Mouse (Mus musculus) G1E (cell line): Measurements from ENCODE around the gene Naaa. TPM values are rescaled to one million over a fixed set of nuclear protein-coding genes. Genes with fewer than 3 reads are reported as not detected.
A peak's percentile ranks its signal among the peaks of the same experiment; 100 is the strongest.

Source experiments
- ATAC-seq: 2 replicates; pipeline ENCODE4 v1.8.0; 2016; ENCODE audit warnings: mild to moderate bottlenecking; ENCODE audit not compliant: insufficient number of reproducible peaks, poor library complexity, low FRiP score, severe bottlenecking; ENCODE audit errors: extremely low read depth
- DNase-seq: peaks from one replicate; pipeline ENCODE4 v3.0.0; 2012; ENCODE audit warnings: low spot score
- H3K27me3 ChIP-seq: 2 replicates; pipeline ENCODE4 v1.6.1; 2012; ENCODE audit warnings: mild to moderate bottlenecking, low read length, inconsistent platforms; ENCODE audit not compliant: insufficient read depth
- H3K36me3 ChIP-seq: replicated peaks from 2 replicates; pipeline ENCODE3; 2012; ENCODE audit warnings: mild to moderate bottlenecking, inconsistent platforms
- H3K4me1 ChIP-seq: 2 replicates; pipeline ENCODE4 v1.6.1; 2012; ENCODE audit warnings: low read depth, low read length, inconsistent platforms, mixed read lengths; ENCODE audit not compliant: insufficient read depth
- H3K4me3 ChIP-seq: 2 replicates; pipeline ENCODE4 v1.5.1; 2012; ENCODE audit warnings: low read depth, mild to moderate bottlenecking, inconsistent platforms, low read length, moderate library complexity, mixed read lengths
- H3K9me3 ChIP-seq: replicated peaks from 2 replicates; pipeline ENCODE4 v1.6.1; 2012; ENCODE audit warnings: inconsistent platforms
- CTCF ChIP-seq: IDR thresholded peaks from 2 replicates; pipeline ENCODE4 v1.5.1; 2012; ENCODE audit warnings: low read depth, low read length, inconsistent platforms, mixed read lengths
- GATA1 ChIP-seq: IDR thresholded peaks from 2 replicates; pipeline ENCODE4 v1.6.1; 2012; ENCODE audit warnings: borderline replicate concordance, low read length, inconsistent platforms, mixed read lengths
- GATA2 ChIP-seq: IDR thresholded peaks from 2 replicates; pipeline ENCODE4 v1.6.1; 2012; ENCODE audit warnings: low read depth, low read length, inconsistent platforms, borderline replicate concordance
- POLR2AphosphoS5 ChIP-seq: IDR thresholded peaks from 2 replicates; pipeline ENCODE4 v1.6.1; 2012; ENCODE audit warnings: low read depth, low read length, inconsistent platforms; ENCODE audit not compliant: insufficient replicate concordance
- TAL1 ChIP-seq: conservative IDR thresholded peaks from 2 replicates; pipeline ENCODE4 v1.6.1; 2012; ENCODE audit warnings: low read depth, low read length, inconsistent platforms, mixed read lengths
- polyA plus RNA-seq: library from polyadenylated mRNA; stranded (reverse); fragments of >175 nt; gene quantifications from 2 replicates; pipeline ENCODE4 v1.2.3, GENCODE M21; 2012
- total RNA-seq, 2 experiments: library from RNA; stranded (forward) in 1 of 2; stranded (reverse) in 1 of 2; fragments of 200-1000 nt in 1 of 2; fragments of >200 nt in 1 of 2; fragmentation: Nextera tagmentation in 1 of 2; gene quantifications; 2 replicates each; pipeline ENCODE4 v1.2.3; 2014 to 2017

Gene Naaa
- total and polyA plus RNA-seq, 3 experiments, result 6.9 to 22.4 (median 15.1) TPM

DNA sequence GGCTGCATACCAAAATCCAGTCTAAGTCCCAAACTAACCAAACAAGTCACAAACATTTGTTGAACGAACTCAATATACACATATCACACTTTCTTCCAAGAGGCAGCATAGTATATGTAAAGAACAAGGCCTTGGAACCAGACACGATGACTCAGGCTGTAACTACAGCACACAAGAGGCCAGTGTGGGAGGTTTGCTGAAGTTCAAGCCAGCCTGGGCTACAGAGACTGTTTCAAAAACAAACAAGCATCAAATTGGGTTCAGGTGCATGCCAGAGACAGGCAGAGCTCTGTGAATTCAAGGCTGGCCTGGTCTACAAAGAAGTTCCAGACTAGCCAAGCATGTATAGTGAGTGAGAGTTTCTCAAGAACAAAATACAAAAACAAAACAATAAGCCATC, 16.6 kb upstream of the Naaa start:
- Histone ChIP-seq H3K36me3 (peaks cover 97% of the 10 kb centered on the region), H3K9me3 (no peaks in the 10 kb centered on the region), H3K4me1 (peaks cover 9% of the 10 kb centered on the region), H3K4me3 (no peak overlapping the region), H3K27me3 (no peaks in the 10 kb centered on the region)
- no peak for DNase-seq
- ATAC-seq, result no peak
- TF ChIP-seq CTCF, result no peak
- no peak for TF ChIP-seq POLR2AphosphoS5
- no peak for TF ChIP-seq GATA2
- TF ChIP-seq TAL1, result no peak
- no peak for TF ChIP-seq GATA1

DNA sequence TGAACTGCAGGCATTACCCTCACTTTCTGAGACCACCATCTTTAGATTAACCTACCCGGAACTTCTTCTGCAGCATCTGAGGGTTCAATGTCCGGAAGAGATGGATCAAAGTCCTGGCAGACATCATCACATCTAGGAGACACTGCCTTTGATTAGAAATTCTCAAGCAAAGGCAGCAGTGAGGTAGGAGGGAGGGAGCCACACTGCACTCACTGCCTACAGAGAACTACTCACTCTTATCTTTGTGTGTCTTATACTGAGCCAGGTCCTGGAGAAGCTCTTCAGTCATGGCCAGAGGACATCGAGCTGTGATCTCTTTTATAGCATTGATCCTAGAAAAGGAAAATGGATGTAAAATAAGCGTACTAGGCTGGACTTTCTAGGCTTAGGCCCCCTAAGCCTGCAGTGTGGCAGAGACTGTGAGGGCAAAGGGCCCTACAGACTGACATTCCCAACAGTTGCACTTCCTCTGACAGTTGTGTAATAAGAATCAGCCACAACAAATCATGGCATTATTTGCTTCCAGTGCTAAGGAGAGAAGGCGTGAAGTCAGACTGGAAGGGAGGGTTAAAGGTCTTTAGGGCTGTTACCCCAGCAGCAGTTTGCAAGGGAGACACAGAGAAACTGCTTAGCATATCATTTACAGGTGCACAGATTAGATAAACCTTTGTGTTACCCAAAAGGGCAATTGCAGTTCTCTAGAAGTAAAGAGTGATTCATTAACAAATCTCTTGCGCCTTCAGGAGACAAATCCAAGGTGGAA, 13.9 kb upstream of the Naaa start:
- Histone ChIP-seq H3K27me3 (no peaks in the 10 kb centered on the region), H3K36me3 (peaks cover 96% of the 10 kb centered on the region), H3K4me1 (peaks cover 24% of the 10 kb centered on the region), H3K9me3 (no peaks in the 10 kb centered on the region), H3K4me3 (no peak overlapping the region)
- DNase-seq, result no peak
- TF ChIP-seq POLR2AphosphoS5 (no peak), GATA1 (no peak)
- no peak for ATAC-seq

GRCm38 (mm10) chr5:92287840-92288239, 9.9 kb upstream of the Naaa start:
- DNase-seq (no peak), ATAC-seq (peak; percentile 77)
- no peaks in the 10 kb centered on the region for H3K27me3 ChIP-seq
- H3K9me3 ChIP-seq, result no peaks in the 10 kb centered on the region
- TF ChIP-seq GATA2, result no peak
- TF ChIP-seq TAL1, result peak; percentile 28; the same call in 1 of the 2 replicates
- peak overlapping the region; percentile 7; the same call in 1 of the 2 replicates for H3K4me3 ChIP-seq
- H3K36me3 ChIP-seq, result peaks cover 90% of the 10 kb centered on the region
- H3K4me1 ChIP-seq, result peaks cover 52% of the 10 kb centered on the region

DNA sequence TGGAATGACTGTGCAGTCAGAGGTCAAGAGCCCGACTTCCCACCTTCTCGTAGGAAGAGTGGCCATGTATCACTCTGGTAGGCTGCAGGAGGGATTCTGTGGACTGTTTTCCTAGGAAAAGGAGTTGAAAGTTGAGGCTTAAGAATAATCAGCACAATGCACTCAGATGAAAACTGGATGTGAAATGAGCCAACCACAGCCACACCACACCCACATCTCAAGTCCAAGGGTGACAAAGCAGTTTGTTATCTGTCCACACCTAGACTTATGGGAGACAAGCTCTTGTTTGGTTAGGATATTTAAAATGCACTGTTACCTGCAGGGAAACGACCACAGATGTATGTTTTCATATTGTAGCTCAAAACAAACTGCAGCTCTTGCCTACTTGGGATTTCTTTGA, 5.1 kb upstream of the Naaa start:
- TF ChIP-seq GATA2 (no peak), TAL1 (peak; percentile 33; the same call in 1 of the 2 replicates)
- Histone ChIP-seq H3K36me3 (peaks cover 57% of the 10 kb centered on the region), H3K4me1 (peaks cover 69% of the 10 kb centered on the region), H3K9me3 (no peaks in the 10 kb centered on the region), H3K4me3 (peak overlapping the region; percentile 41; the same call in 1 of the 2 replicates), H3K27me3 (no peaks in the 10 kb centered on the region)
- DNase-seq, result peak; percentile 59
- ATAC-seq, result peak; percentile 62

DNA sequence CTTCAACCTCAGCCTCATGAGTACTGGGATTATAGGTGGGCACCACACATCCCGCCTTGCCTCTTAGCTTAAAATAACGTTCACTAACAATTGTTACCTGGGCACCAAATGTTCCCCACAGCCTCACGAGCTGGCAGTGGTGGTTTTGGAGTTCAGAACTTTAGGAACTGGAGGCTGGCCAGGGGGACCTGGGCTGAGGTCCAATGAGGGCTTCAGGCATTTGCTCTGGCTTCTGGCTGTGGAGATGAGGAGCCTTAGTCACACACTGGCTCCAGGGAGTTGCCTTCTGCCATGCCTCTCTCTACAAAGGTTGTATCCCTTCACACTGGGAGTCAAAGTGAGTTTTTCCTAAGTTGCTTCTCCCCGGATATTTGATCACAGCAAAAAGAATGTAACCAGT, 4.6 kb upstream of the Naaa start:
- DNase-seq (no peak), ATAC-seq (no peak)
- TF ChIP-seq GATA2 (no peak), TAL1 (no peak), CTCF (no peak), GATA1 (no peak), POLR2AphosphoS5 (no peak)
- peak overlapping the region; percentile 41; the same call in 1 of the 2 replicates for H3K4me3 ChIP-seq
- H3K4me1 ChIP-seq, result peaks cover 70% of the 10 kb centered on the region
- no peaks in the 10 kb centered on the region for H3K9me3 ChIP-seq
- H3K27me3 ChIP-seq, result no peaks in the 10 kb centered on the region
- peaks cover 52% of the 10 kb centered on the region for H3K36me3 ChIP-seq

- peak overlapping the region; percentile 88; the same call in 1 of the 2 replicates for H3K4me3 ChIP-seq
- H3K4me1 ChIP-seq, result peaks cover 60% of the 10 kb centered on the region
- DNase-seq (peak; percentile 73), ATAC-seq (peak; percentile 50)
- H3K36me3 ChIP-seq, result peaks cover 40% of the 10 kb centered on the region
- no peaks in the 10 kb centered on the region for H3K27me3 ChIP-seq
- H3K9me3 ChIP-seq, result no peaks in the 10 kb centered on the region
- TF ChIP-seq TAL1 (no peak), GATA1 (no peak), POLR2AphosphoS5 (no peak), GATA2 (no peak), CTCF (no peak)
These were observed 1.1 kb upstream of the Naaa start for GRCm38 (mm10) chr5:92278942-92279537.

- H3K36me3 ChIP-seq, result peaks cover 48% of the 10 kb centered on the region
- TF ChIP-seq TAL1 (no peak), GATA1 (no peak)
- H3K4me1 ChIP-seq, result peaks cover 10% of the 10 kb centered on the region
- no peak for DNase-seq
- H3K27me3 ChIP-seq, result no peaks in the 10 kb centered on the region
- H3K9me3 ChIP-seq, result no peaks in the 10 kb centered on the region
- no peak for ATAC-seq
- H3K4me3 ChIP-seq, result no peak overlapping the region
These were observed 7.5 kb downstream of the Naaa start for GRCm38 (mm10) chr5:92270496-92270895.
